Mouse (Mus musculus) gastrocnemius, postnatal 10 days (tissue): ENCODE measurements around the gene Tex47. TPM values are rescaled to one million over a fixed set of nuclear protein-coding genes. Genes with fewer than 3 reads are reported as not detected.

Experiments used
- DNase-seq: peaks from one replicate; pipeline ENCODE4 v3.0.0; 2021; ENCODE audit warnings: mixed read lengths
- long read RNA-seq, 2 experiments: library from polyadenylated mRNA; stranded (forward); transcript quantifications; one replicate each; pipeline ENCODE4 v2.0.0; 2021
- total RNA-seq, 2 experiments: library from RNA; stranded (reverse); gene quantifications; 2 replicates each; pipeline ENCODE4 v1.2.3; 2021

Tex47 gene
- total RNA-seq, result not detected
- long read RNA-seq, experiment 1, result 0 reads
- long read RNA-seq, experiment 2, result 0 reads

GRCm38 (mm10) chr5:7303819-7304218 is at the start of gene Tex47:
TSS of gene Tex47 (plus strand) at chr5:7304119.
- DNase-seq, result no peak

- DNase-seq, result no peak
These were observed 27.1 kb upstream of the Tex47 start for GRCm38 (mm10) chr5:7276659-7277455.

GRCm38 (mm10) chr5:7284336-7284735 is 19.6 kb upstream of the Tex47 start:
- DNase-seq, result no peak

GRCm38 (mm10) chr5:7302969-7303368 is 950 bp upstream of the Tex47 start:
- no peak for DNase-seq

- no peak for DNase-seq
These were observed 21.7 kb downstream of the Tex47 start for GRCm38 (mm10) chr5:7325594-7325993.

- peak; percentile 38 for DNase-seq
These were observed 40.5 kb downstream of the Tex47 start, which contains the start of gene Zfp804b for GRCm38 (mm10) chr5:7344145-7345010. TSS of gene Zfp804b (minus strand) at chr5:7344756.

- DNase-seq, result no peak
These were observed 41.1 kb downstream of the Tex47 start for GRCm38 (mm10) chr5:7345011-7345389.

Other genes with a start within 250 kb of the Tex47 start
- gene Zfp804b, start 40.6 kb downstream of the Tex47 start, total RNA-seq, result under 1 TPM; 0.09 to 0.14 TPM